Mouse (Mus musculus) gastrocnemius, postnatal 25 days (tissue): ENCODE measurements around the gene Kctd21. TPM values are rescaled to one million over a fixed set of nuclear protein-coding genes. Genes with fewer than 3 reads are reported as not detected.

Experiments
- DNase-seq: peaks from one replicate; pipeline ENCODE4 v3.0.0; 2022
- long read RNA-seq, 2 experiments: library from polyadenylated mRNA; stranded (forward); transcript quantifications; one replicate each; pipeline ENCODE4 v2.0.0; 2021
- total RNA-seq, 2 experiments: library from RNA; stranded (reverse); gene quantifications; 1 replicate in 1 of 2; 2 replicates in 1 of 2; pipeline ENCODE4 v1.2.3; 2021

Gene Kctd21
- 1 to 10 TPM; 2.9 to 3.8 TPM for total RNA-seq
- long read RNA-seq, experiment 1, partial matches to known transcripts = 0 of 2 reads
- long read RNA-seq, experiment 1, other reads (novel, unspliced or antisense) = 1 of 2 reads
- long read RNA-seq, experiment 2, partial matches to known transcripts = 0 of 7 reads
- long read RNA-seq, experiment 2, other reads (novel, unspliced or antisense) = 4 of 7 reads

DNA sequence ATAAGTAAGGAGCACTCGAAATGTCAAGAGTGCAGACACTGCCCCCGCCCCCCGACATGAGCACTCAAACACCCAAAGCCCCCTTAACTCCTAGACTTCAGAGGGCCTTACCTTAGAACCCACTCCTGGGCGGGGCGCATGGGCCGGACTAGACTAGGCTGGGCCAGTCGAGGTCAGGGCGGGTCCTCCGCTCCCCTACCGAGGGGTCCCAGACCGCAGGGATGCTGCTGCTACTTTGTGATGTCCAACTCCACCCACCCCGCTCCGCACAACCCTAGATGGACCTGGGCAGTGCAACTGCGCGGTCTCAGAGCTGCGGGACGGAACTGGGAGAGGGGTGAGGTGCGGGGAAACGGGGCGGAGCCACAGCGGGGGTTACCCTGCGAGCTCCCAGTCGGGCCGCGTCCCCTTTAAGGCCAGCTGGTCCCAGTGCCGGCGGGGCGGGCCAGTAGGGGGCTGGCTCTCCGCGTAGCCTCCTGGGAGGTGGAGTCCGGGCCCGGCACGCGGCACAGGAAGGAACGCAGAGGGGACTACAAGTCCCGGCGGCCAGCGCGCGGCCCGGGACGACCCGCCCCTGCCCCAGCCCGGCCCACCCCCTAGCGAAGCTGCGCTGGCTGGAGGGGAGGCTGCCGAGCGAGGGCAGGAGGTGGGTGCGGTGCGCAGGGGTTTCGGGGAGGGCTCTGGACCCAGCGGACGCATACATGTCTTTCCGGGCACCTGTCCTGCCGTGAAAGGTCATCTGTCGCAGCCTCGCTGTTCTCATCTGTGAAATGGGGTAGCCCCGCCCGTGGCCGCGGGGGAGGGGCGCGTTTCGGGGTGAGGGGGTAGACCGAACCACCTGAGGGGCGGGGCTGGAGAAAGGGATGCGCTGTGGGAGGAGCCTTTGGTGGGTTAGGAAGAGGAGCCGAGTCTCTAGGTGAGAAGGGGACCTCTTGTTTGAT lies at the start of gene Kctd21, which contains the start of gene Usp35:
Gene Kctd21 (plus strand): TSS at position 602 of the 941 bp plus-strand sequence.
Gene Usp35 (minus strand): TSS at position 295 of the 941 bp plus-strand sequence.
- DNase-seq = peak; percentile 98

DNA sequence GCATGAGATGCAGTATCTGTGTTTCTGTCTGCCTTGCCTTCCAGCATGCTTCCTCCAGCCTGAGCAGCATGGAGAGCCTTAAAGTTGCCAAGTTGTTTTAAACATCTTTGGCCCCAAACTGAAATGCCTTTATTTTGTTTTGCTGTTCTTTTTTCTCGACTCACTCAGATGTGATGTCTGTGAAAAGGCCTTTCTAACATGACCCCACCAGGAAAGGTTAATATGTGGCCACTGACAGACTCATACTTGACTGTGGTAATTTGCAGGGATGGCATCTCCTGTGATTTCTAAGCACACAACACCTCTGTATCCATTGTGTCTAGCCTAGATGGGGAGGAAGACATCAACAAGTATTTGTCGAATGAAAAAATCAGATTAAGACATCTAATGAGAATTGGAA lies 35.1 kb upstream of the Kctd21 start:
- DNase-seq = no peak

DNA sequence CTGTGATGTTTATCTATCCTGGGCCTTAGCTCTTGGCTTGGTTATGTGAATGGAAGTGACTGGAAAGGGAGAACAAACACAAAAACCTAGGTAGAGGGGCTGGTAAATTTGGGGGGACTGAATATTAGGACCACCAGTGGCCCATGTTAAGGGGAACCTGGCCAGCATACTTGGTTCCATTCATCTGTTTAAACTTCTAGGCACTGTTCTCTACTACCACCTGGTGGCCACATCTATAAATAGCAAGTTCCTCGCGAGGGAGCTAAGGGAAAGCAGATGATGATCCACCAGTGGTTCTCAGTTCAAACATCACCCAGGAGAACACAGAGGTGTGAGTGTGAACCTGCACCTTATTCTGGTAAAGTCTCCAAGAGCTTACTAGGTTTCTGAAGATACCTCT lies 34.7 kb upstream of the Kctd21 start:
- no peak for DNase-seq

DNA sequence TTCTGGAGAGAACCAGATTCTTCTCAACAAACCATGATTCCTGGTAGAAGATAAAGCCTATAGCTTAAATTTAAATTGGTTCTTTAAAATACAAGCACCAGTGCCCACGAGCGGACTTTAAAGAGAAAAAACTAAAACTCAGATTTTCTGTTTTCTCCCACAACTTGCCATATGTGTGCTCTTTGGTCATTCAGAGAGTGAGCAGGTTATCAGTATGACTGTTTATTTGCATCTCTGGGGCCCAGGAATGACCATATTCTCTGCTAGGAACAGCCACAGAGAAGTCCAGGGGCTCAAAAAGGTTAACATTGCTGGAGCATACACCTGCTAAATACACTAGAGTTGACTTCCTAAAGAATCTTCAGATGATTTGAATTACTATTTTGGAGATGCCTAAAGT lies 33.8 kb upstream of the Kctd21 start:
- no peak for DNase-seq

DNA sequence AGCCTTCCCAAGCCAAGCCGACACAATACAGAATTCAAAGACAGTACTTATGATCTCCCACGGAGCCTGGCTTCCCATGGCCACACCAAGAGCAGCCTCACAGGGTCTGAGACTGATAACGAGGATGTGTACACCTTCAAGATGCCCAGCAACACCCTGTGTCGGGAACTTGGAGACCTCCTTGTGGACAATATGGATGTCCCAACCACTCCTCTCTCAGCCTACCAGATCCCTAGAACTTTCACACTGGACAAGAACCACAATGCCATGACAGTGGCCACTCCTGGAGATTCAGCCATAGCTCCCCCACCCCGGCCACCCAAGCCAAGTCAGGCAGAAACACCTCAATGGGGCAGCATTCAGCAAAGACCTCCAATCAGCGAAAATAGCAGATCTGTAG lies 33.2 kb upstream of the Kctd21 start:
- DNase-seq = no peak

DNA sequence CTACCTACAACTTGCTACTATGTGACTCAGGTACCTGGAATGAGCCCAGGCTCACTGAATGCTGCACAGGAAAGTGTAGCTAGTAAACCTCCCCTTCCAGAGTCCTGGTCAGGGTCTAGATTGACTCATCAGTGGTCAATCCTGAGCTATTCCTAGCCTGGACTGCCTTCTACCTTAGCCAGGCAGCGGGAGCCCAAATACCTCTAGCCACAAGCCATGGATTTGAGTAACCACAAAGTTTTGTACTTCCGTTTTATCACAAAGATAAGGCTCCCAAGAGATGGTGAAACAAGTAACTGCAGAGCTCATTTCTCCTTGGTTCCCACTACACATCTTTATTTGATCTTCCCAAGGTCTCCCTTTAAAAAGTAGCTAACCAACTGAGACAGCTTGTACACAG lies 31.2 kb upstream of the Kctd21 start:
- no peak for DNase-seq

DNA sequence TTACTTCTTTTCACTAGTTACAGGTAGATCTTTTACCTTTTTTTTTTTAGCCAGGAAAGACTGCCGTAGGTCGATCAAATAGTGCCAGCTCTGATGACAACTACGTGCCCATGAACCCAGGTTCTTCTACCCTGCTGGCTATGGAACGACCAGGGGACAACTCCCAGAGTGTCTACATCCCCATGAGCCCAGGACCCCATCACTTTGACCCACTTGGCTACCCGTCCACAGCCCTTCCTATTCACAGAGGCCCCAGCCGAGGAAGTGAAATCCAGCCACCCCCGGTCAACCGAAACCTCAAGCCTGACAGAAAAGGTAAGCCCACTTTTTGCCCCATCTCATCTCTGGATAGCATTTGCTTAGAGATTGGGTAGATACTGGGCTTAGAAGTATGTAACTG lies 30.8 kb upstream of the Kctd21 start:
- DNase-seq = peak; percentile 3

DNA sequence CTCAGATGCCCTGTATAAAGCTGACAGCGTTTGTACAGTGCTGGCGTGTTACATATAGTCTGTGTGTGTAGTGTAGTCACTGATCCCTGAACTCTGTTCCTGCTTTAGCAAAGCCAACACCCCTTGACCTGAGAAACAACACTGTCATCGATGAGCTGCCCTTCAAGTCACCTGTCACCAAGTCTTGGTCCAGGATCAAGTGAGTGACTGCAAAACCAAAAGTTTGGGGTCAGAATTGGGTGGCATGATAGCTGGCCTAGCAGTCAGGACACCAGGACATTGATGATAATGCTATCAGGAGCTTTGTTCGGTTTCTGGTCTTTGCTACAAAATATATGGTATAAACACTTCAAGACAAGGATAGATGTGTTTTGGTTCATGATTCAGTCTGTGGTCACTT lies 29.9 kb upstream of the Kctd21 start:
- peak; percentile 3 for DNase-seq

DNA sequence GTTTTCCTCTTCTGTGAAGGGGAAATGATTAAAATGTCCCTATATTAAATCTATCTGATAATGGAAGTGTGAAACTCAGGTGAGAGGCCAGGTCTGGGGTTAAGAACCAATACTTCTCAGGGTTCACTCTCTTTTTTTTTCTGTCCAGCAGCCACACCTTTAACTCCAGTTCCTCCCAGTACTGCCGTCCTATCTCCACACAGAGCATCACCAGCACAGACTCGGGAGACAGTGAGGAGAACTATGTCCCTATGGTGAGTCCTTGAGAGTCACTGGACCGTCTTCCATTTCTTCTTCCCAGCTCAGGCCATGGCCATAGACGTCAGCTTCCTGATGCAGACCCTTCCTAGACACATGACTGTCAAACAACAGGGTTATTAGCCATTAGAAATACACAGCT lies 29.3 kb upstream of the Kctd21 start:
- no peak for DNase-seq

DNA sequence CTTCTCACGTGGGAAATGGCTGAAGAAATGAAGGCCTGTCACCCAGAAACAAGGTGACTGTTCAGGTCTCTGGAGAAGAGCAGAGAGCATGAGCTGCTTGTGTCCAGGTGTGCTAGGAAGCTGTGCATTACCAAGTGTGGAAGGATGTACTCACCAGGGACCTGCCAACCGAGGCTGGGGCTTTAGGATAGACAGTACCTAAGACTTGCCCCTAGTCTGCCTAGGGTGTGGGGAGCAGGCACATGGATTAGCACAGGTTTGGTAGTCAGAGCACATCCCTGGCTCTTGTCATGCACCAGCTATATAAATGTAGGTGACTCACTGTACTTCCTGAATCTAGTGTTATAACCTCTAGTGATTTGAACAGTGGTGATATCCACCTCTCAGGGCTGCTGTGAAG lies 28.5 kb upstream of the Kctd21 start:
- no peak for DNase-seq

DNA sequence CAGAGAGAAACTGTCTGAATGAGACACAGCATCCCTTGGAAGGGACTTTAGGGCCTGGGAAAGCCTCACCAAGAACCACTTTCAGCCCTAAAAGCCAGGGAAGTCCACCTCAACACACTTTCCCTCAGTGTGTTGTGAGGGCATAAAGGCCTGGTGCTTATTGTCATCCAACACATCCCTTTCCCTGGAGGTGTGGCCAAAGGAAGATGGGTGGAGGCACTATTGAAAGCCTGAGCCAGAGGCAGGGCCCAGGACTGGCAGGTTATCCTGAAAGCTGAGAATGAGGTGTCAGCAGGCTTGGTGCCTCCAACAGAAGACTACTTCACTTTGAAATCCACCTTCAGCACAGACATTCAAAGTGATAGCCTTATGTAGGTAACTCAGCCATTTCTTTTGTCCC lies 27.7 kb upstream of the Kctd21 start:
- peak; percentile 4 for DNase-seq

DNA sequence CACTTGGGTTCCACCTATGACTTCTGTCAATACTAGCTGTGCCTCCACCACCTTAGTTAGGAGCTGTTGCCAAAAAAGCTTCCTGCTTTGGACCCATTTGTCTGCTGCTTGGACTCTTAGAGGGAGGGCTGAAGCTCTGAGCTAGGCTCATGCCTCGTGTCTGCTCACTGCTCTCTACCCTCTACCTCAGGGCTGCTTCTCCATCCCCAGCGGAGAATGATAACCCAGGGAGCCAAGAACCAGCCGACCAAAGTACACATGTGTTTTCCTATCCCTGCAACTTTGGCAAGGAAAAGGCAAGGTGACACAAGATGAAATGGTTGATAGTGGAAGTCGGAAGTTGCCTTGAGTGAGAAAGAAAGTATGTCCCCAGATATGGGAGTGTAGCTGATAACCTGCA lies 26.9 kb upstream of the Kctd21 start:
- no peak for DNase-seq

DNA sequence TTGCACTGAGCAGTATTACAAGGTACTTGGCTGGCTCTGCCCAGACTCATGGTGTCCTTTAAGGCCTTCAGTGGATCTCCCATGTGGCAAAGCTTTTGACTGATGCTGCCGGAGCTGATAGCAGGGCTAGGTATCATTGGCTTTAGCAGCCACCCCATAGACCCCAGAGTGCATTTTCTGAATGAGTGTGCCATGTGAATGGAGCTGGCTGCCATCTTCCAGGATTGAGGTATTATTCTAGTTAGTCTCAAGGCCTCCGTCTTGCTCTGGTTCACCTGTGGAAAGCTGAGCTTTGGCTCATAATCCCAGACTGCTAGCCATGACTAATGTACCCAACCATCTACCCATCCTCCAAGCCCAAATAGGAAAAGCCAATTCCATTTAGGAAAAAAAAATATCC lies 25.3 kb upstream of the Kctd21 start:
- no peak for DNase-seq

DNA sequence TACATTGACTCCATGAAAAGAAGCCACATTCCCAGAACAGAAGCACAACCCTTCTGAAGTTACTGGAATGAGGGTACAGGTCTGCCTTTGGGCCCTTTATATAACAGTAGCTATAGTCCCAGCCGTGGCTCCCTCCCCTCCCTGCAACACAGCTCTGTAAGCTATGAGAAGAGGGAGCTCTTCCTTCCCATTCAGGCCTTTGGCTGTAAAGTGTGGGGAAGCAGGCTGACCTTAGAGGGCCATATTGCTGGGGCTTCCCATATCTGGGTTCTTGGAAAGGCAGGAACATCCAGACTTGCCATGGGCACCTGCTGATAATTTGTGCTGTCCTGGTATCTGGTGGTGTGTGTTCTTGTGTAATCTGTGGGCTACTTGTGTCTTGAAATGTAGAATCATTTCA lies 24.6 kb upstream of the Kctd21 start:
- no peak for DNase-seq

DNA sequence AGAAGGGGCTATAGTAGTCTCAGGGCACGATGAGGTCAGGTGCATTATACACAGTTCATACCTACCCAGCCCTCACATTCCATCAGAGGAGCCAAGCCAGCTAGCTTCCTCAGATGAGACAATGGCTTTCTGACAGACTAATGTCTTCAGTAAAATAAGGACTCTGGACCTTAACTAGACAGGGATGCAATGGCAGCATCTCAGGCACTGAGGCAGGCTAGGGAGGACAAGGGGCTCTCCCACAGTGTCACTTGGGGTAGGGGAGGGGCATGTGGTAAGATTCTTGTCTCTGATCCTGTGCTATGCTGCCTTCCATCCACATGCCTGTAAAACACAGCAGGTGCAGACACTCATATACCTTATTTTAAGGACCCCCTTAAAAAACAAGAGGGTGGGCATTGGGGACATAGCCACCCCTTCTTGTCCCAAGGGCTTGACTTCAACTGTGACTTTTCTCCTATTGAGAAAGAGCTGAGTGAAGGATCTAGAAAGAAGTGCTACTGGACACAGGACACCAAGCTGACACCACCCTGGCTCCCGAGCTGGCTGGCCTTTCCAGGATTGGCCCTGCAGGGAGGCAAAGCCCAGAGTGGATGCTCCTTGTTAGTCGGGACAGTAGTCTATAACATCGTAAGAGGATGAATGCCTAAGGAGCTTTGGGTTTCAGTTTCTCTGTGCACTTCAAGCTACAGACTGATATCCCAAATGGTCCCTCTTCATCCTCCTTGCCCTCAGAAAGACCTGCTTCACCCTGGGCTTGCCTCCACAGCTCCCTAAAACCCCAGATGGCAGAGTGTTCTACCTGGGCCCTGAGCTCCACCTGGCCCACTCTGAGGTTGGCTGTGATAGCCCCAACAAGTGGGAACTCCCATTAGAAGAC lies 22.4 kb upstream of the Kctd21 start:
- DNase-seq = peak; percentile 5

DNA sequence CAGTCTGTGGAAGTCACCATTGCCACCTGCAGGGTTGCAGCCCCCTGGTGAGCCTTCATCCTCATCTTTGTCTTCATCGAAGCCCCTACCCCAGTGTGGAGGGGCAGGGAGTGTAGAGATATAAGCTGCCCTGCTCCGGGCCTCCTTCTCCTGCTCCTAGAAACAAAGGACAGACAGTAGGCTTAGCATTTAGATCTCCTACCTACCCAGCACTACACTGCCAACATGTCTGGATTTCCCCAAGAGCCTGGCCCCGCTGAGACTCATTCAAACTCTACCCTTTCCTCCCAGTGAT lies 21.8 kb upstream of the Kctd21 start:
- peak; percentile 3 for DNase-seq

DNA sequence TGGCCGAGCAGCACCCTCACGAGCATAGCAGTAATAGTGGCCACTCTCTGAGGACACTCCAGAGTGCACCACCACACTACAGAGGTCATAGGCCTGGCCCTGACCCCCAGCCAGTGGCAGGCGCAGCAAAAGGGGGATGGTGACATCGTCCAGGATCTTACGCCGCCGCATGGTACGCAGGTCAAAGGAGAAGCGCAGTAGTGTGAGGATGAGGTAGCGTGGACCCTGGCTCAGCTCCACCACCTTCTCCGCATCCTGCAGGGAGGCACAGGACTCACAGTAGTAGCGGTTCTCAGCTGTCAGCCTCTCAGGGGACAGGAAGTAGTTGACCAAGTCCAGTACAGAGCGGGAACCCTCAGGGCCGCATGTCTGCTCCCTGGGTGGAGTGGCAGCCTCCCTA lies 20.5 kb upstream of the Kctd21 start:
- peak; percentile 4 for DNase-seq

DNA sequence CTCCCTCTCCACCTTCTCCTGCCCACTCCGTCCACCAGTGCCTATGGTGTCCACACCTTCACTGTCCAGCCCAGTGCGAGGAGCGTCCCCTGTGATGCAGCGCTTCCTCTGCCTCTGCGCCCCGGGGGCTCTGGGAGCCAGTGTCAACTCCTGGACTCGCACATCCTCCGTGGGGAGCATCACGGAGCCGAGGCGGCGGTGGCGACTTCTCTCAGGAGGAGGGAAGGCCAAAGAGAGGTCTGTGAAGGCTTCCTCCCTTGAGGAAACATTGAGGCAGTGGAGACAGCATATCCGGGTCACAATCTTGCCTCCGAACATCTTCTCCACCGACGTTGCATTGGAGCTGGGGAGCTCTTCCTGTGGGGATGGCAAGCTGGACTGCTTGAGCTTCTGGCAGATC lies 19.9 kb upstream of the Kctd21 start:
- DNase-seq = no peak

DNA sequence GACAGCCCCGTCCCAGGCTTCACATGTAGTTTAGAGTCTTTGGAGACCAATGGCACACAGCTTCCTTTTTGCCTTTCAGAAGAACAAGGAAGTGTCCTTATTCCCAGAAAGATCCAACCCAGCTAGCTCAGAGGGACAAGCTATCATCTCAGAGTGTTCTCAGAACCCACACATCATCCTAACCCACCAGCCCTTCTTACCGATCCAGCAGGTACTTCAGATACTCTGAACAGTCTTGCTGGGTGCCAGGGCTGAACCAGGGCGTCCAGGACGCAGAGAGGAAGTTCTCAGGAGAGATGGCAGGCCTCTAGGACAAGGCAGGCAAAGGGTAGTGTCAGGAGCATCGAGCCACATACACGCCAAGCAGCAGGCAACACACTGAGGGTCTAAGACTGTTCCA lies 19.3 kb upstream of the Kctd21 start:
- no peak for DNase-seq

DNA sequence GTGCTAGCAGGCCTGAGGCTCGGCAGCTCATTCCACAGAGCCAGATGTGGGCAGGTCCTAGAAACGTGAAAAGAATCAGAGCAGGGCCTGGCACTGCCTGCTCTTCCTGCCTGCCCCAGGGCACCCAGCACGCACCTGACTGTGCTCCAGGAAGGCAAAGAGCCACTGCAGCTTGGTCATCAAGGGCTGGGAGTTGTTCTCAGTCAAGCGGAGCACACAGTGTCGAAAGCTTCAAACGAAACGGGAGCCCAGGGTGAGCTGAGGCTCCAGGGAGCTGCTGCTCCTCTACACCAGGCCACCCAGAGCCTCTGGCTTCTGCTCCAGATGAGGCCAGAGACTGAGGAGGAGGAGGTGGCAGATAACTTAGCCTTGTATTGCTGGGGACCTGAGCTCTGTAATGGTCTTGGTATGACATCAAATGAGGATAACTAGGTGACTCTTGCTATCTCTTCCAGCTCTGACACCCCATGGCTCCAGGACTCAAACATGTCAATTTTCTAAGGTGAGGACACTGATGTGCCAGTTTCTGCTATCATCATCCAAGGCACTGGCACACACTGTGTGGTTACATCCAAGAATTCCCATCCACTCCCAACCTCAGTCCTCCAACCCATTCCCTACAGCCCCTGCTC lies 18.6 kb upstream of the Kctd21 start:
- no peak for DNase-seq

DNA sequence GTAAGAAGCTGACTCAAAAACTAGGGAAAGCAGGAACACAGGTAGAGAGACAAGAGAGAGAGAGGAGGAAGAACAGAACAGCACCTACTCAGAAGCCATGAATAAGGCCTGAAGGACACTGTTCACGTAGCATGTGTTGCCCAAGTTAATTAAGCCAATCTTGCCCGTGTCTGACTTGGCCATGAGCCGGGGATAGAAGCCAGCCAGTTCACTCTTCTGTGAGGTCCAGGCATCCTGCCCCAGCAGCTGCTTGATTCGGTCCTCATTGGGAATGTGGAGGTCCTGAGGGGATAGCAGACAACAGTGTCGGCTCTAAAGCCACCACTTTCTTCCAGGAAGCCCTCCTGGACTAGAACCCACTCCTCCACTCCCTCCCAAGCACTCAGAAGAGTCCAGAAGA lies 17.5 kb upstream of the Kctd21 start:
- DNase-seq = no peak

DNA sequence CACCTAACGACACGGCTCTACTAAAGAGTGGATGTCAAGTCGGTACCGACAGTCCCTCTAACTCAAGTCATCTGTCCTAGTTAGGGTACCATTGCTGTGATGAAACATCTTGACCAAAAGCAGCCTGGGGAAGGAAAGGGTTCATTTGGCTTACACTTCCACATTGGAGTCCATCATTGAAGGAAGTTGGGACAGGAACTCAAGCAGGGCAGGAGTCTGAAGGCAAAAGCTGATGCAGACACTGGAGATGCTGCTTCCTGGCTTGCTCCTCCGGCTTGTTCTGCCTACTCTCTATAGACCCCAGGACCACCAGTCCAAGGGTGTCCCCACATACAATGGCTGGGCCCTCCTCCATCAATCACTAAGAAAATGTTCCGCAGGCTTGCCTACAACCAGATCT lies 16.5 kb upstream of the Kctd21 start:
- DNase-seq = no peak

DNA sequence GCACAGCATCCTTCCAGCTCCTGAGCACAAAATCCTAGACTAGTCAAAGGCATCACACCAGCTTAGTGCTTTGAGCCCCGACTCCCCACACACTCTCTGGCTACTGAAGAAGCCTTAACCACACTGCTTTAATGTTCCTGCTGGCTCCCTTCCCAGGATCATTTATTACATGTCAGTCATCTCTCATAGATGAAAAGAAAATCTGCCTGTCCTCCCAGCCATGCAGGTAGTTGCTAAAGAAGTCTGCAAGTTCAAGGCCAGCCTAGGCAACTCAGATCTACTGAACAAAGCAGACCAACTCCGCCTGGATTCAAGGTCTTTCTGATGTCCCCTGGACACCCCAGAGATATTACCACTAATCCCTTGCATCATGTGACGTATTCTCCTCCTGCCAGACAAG lies 14.4 kb upstream of the Kctd21 start:
- no peak for DNase-seq
